Mouse (Mus musculus): ENCODE measurements around the gene I0C0044D17Rik.

DNA sequence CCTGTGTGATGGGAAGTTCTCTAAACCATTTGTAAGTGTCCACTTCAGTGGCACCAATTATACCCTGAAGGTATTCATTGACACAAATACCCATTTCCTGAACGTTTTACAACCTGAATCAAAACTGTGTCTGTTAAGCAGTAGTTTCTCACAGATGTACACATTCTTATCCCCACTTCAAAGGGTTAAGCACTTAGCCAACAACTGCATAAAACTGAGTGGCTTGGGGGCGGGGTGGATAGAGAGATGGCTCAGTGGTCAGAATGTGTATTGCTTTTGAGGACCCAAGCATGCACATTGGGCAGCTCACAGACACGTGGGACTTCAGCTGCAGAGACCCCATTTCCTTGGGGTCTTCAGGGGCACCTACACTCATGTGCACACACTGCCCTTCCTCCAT lies 22.8 kb upstream of the I0C0044D17Rik start:
- TF ChIP-seq POLR2A (IDR thresholded peaks at IDR 0.05; ENCODE audit: extremely low read depth, insufficient read depth, low read length): no peak
- TF ChIP-seq CTCF (IDR thresholded peaks at IDR 0.05; ENCODE audit: extremely low read depth, insufficient read depth, low read length): no peak
